Mouse (Mus musculus) MEL (cell line): ENCODE measurements at regions not wholly inside any gene's neighbourhood (a gene's known extent, or its start where the extent isn't known, plus 50 kb on each side); places are given as distances from the start of the nearest gene placed in this dataset.

Source experiments
- DNase-seq: peaks from one replicate; pipeline ENCODE4 v3.0.0; 2011; ENCODE audit warnings: low read depth, low spot score
- H3K27ac ChIP-seq: 2 replicates; pipeline ENCODE4 v1.5.1; 2012; ENCODE audit warnings: low read depth, mild to moderate bottlenecking, control low read depth, low read length, moderate library complexity; ENCODE audit not compliant: control insufficient read depth
- H3K27me3 ChIP-seq, 2 experiments: fragments of 150-350 bp in 1 of 2; sonication (generic) in 1 of 2; 2 replicates each; pipeline ENCODE4 v1.6.1; 2012; ENCODE audit warnings: low read length in 2 of 2, mild to moderate bottlenecking in 2 of 2, improper control_type of control experiment in 1 of 2, moderate library complexity in 1 of 2; ENCODE audit not compliant: insufficient read depth in 2 of 2, control insufficient read depth in 1 of 2
- H3K36me3 ChIP-seq, 2 experiments: 2 replicates each; pipeline ENCODE4 v1.6.1; 2012 to 2014; ENCODE audit warnings: low read length in 2 of 2, improper control_type of control experiment in 1 of 2, inconsistent platforms in 1 of 2, mild to moderate bottlenecking in 1 of 2; ENCODE audit not compliant: insufficient read depth in 2 of 2, control insufficient read depth in 1 of 2
- H3K4me1 ChIP-seq, 2 experiments: fragments of 150-350 bp in 1 of 2; sonication (generic) in 1 of 2; 2 replicates each; pipeline ENCODE4 v1.6.1; 2012; ENCODE audit warnings: low read length in 2 of 2, improper control_type of control experiment in 1 of 2, mild to moderate bottlenecking in 1 of 2; ENCODE audit not compliant: insufficient read depth in 2 of 2, control insufficient read depth in 1 of 2
- H3K4me3 ChIP-seq, 2 experiments: fragments of 150-350 bp in 1 of 2; sonication (generic) in 1 of 2; 2 replicates each; pipeline ENCODE4 v1.5.1; 2012; ENCODE audit warnings: low read depth in 2 of 2, low read length in 2 of 2, mild to moderate bottlenecking in 2 of 2, moderate library complexity in 2 of 2, control low read depth in 1 of 2, improper control_type of control experiment in 1 of 2; ENCODE audit not compliant: control insufficient read depth in 1 of 2, insufficient read depth in 1 of 2
- H3K79me2 ChIP-seq: 2 replicates; pipeline ENCODE4 v1.6.1; 2012; ENCODE audit warnings: mild to moderate bottlenecking, low read length, moderate library complexity; ENCODE audit not compliant: control insufficient read depth, poor library complexity, insufficient read depth
- H3K9ac ChIP-seq: 2 replicates; pipeline ENCODE4 v1.6.1; 2012; ENCODE audit warnings: low read depth, mild to moderate bottlenecking, control low read depth, low read length, moderate library complexity; ENCODE audit not compliant: control insufficient read depth, poor library complexity, severe bottlenecking
- H3K9me3 ChIP-seq: fragments of 150-350 bp; sonication (generic); replicated peaks from 2 replicates; pipeline ENCODE4 v1.6.1; 2012; ENCODE audit warnings: mild to moderate bottlenecking, low read length, improper control_type of control experiment, moderate library complexity; ENCODE audit not compliant: insufficient read depth
- BHLHE40 ChIP-seq: IDR thresholded peaks from 2 replicates; pipeline ENCODE4 v1.6.1; 2012; ENCODE audit warnings: low read depth, mild to moderate bottlenecking, inconsistent platforms, low read length, improper control_type of control experiment, borderline replicate concordance
- EP300 ChIP-seq, 2 experiments: IDR thresholded peaks; 2 replicates each; pipeline ENCODE4 v1.6.1; 2011; ENCODE audit warnings: improper control_type of control experiment in 2 of 2, low read length in 2 of 2, low read depth in 1 of 2, mild to moderate bottlenecking in 1 of 2
- ETS1 ChIP-seq: IDR thresholded peaks from 2 replicates; pipeline ENCODE4 v1.6.1; 2012; ENCODE audit warnings: low read depth, mild to moderate bottlenecking, inconsistent platforms, low read length, improper control_type of control experiment, moderate library complexity
- GATA1 ChIP-seq: IDR thresholded peaks from 2 replicates; pipeline ENCODE4 v1.6.1; 2011; ENCODE audit warnings: low read depth, low read length, improper control_type of control experiment
- HCFC1 ChIP-seq: IDR thresholded peaks from 2 replicates; pipeline ENCODE4 v1.6.1; 2012; ENCODE audit warnings: low read depth, mild to moderate bottlenecking, inconsistent platforms, low read length, improper control_type of control experiment, moderate library complexity
- JUND ChIP-seq: IDR thresholded peaks from 2 replicates; pipeline ENCODE4 v1.6.1; 2011; ENCODE audit warnings: low read depth, mild to moderate bottlenecking, improper control_type of control experiment, low read length
- MAFK ChIP-seq: IDR thresholded peaks from 2 replicates; pipeline ENCODE4 v1.6.1; 2011; ENCODE audit warnings: low read depth, mild to moderate bottlenecking, low read length, improper control_type of control experiment, borderline replicate concordance
- MAZ ChIP-seq: IDR thresholded peaks from 2 replicates; pipeline ENCODE4 v1.6.1; 2012; ENCODE audit warnings: low read depth, mild to moderate bottlenecking, inconsistent platforms, low read length, improper control_type of control experiment
- MYB ChIP-seq: IDR thresholded peaks from 2 replicates; pipeline ENCODE4 v1.6.1; 2011; ENCODE audit warnings: mild to moderate bottlenecking, low read depth, low read length, improper control_type of control experiment
- MYC ChIP-seq: IDR thresholded peaks from 2 replicates; pipeline ENCODE4 v1.6.1; 2011; ENCODE audit warnings: low read depth, mild to moderate bottlenecking, low read length, improper control_type of control experiment, moderate library complexity
- POLR2AphosphoS5 ChIP-seq: IDR thresholded peaks from 2 replicates; pipeline ENCODE4 v1.6.1; 2012; ENCODE audit warnings: low read depth, borderline replicate concordance, mild to moderate bottlenecking, inconsistent platforms, low read length, moderate library complexity, mixed read lengths
- RAD21 ChIP-seq: IDR thresholded peaks from 2 replicates; pipeline ENCODE4 v1.6.1; 2011; ENCODE audit warnings: mild to moderate bottlenecking, low read depth, low read length, improper control_type of control experiment
- RCOR1 ChIP-seq: IDR thresholded peaks from 2 replicates; pipeline ENCODE4 v1.6.1; 2012; ENCODE audit warnings: low read depth, mild to moderate bottlenecking, inconsistent platforms, low read length, improper control_type of control experiment
- SIN3A ChIP-seq: IDR thresholded peaks from 2 replicates; pipeline ENCODE4 v1.6.1; 2012; ENCODE audit warnings: low read length, improper control_type of control experiment, inconsistent platforms
- SMC3 ChIP-seq: IDR thresholded peaks from 2 replicates; pipeline ENCODE4 v1.6.1; 2011; ENCODE audit warnings: low read depth, low read length, improper control_type of control experiment
- TCF12 ChIP-seq: IDR thresholded peaks from 2 replicates; pipeline ENCODE4 v1.6.1; 2014; ENCODE audit warnings: low read depth, mild to moderate bottlenecking, inconsistent platforms, low read length, improper control_type of control experiment, moderate library complexity
- USF1 ChIP-seq: IDR thresholded peaks from 2 replicates; pipeline ENCODE4 v1.6.1; 2014; ENCODE audit warnings: low read depth, mild to moderate bottlenecking, inconsistent platforms, low read length, improper control_type of control experiment, moderate library complexity
- USF2 ChIP-seq, 2 experiments: IDR thresholded peaks; 2 replicates each; pipeline ENCODE4 v1.6.1; 2011 to 2012; ENCODE audit warnings: improper control_type of control experiment in 2 of 2, low read length in 2 of 2, borderline replicate concordance in 1 of 2, inconsistent platforms in 1 of 2, low read depth in 1 of 2, mild to moderate bottlenecking in 1 of 2; ENCODE audit not compliant: insufficient read depth in 1 of 2
- ZC3H11A ChIP-seq: IDR thresholded peaks from 2 replicates; pipeline ENCODE4 v1.6.1; 2012; ENCODE audit warnings: low read depth, mild to moderate bottlenecking, inconsistent platforms, low read length, improper control_type of control experiment
- ZKSCAN1 ChIP-seq: IDR thresholded peaks from 2 replicates; pipeline ENCODE4 v1.6.1; 2012; ENCODE audit warnings: low read depth, mild to moderate bottlenecking, inconsistent platforms, low read length, improper control_type of control experiment, moderate library complexity
- ZMIZ1 ChIP-seq: IDR thresholded peaks from 2 replicates; pipeline ENCODE4 v1.6.1; 2012; ENCODE audit warnings: low read depth, mild to moderate bottlenecking, inconsistent platforms, low read length, improper control_type of control experiment, moderate library complexity

DNA sequence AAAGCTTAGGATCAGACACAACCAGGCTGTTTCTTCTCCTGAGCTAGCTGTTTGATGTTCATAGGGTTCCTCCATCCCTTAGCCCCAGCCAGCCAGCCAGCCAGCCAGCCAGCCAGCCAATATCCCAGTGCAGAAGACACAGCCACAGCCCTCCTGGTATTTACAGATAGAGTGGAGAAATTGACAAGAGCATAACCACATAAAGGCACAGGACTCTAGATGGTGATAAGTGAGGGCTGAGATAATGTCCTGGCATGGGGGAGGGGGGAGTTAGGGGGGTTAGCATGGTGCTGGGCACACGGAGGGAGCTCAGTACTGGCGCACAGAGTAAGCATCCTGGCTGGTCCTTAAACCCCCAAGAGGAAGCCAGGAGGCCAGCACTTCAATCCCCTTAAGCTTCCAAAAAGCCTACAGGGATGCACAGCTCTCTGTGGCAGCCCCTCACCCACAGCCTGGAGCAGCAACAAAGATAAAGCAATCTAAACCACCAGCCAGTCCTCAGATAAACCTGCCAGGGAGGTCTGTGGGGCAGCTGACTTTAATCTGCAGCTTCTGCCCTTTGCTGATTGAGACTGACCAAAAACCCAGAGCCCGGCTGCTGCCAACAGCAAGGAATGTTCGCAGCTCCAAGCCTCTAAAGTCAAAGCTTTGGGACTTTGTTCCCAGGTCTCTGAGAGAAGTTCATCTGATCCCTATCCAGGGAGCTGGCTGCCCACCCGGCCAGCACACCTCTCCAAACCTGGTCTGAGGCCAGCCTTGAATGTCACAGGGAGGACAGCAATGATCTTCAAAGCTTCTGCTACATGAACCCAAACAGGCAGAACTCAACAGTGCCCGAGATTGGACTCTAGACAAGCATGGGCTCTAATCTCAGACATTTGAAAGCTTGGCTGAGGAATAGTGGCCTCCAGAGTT is 124.9 kb downstream of the Utp6 start:
- Histone ChIP-seq H3K9me3 (no peaks in the 10 kb centered on the region), H3K36me3 (peaks cover 0 to 2% of the 10 kb centered on the region in 2 experiments; a peak in 1 of 4 replicates), H3K27ac (no peak overlapping the region), H3K27me3 (peaks cover 0 to 2% of the 10 kb centered on the region in 2 experiments; a peak in 2 of 4 replicates), H3K9ac (no peak overlapping the region)
- peak; percentile 60 for DNase-seq
- TF ChIP-seq ETS1, result 0 out of 2 replicates have a peak, but pooled peaks have one; percentile 30
- peak; percentile 1; the same call in 1 of the 2 replicates for TF ChIP-seq SMC3
- TF ChIP-seq EP300 (IDR thresholded peaks at IDR 0.05; ENCODE audit: low read depth in 1 of 2, low read length in 2 of 2), result peak in 1 of 2 experiments; percentile 65; a peak in 2 of 4 replicates
- no peak; the same call in 1 of the 2 replicates for TF ChIP-seq MAFK
- no peak for TF ChIP-seq USF2 (IDR thresholded peaks at IDR 0.05; ENCODE audit: borderline replicate concordance in 1 of 2, insufficient read depth in 1 of 2, low read depth in 1 of 2, low read length in 2 of 2)
- TF ChIP-seq USF1, result 0 out of 2 replicates have a peak, but pooled peaks have one; percentile 15
- peak; percentile 76; the same call in 1 of the 2 replicates for TF ChIP-seq TCF12
- no peak for TF ChIP-seq POLR2AphosphoS5
- TF ChIP-seq GATA1, result peak; percentile 32; the same call in 1 of the 2 replicates
- TF ChIP-seq RCOR1, result peak; percentile 41; the same call in 1 of the 2 replicates
- TF ChIP-seq SIN3A, result no peak; the same call in 1 of the 2 replicates
- no peak for TF ChIP-seq ZC3H11A
- no peak for TF ChIP-seq JUND
- TF ChIP-seq RAD21, result no peak
- peak; percentile 23; the same call in 1 of the 2 replicates for TF ChIP-seq BHLHE40
- TF ChIP-seq MAZ, result peak; percentile 50; the same call in 1 of the 2 replicates
- no peak for TF ChIP-seq MYB
- no peak for TF ChIP-seq ZKSCAN1
- TF ChIP-seq HCFC1, result no peak
- 0 out of 2 replicates have a peak, but pooled peaks have one; percentile 30 for TF ChIP-seq ZMIZ1
- TF ChIP-seq MYC, result no peak
- TF ChIP-seq, all 39 proteins: peak for 10
- Histone ChIP-seq H3K79me2 (no peaks in the 10 kb centered on the region), H3K4me1 (peaks cover 4 to 9% of the 10 kb centered on the region in 2 experiments), H3K4me3 (no peak overlapping the region)
